Mouse (Mus musculus) spleen, embryonic (tissue): ENCODE data around the gene Nmi.

Source experiments
- CTCF ChIA-PET: fragments of 350-600 bp; sonication (Branson Sonifier 250); formaldehyde crosslinking; loops from one replicate; lab custom pipeline; 2022; lab: Charles Lee

The Nmi gene

GRCm38 (mm10) chr2:51945812-51946211 is 27.5 kb downstream of the Nmi start:
- CTCF ChIA-PET = no interaction called here

GRCm38 (mm10) chr2:51941832-51942231 is 31.5 kb downstream of the Nmi start:
- CTCF ChIA-PET = interaction anchor here (0.5 to 0.6 kb wide), 2 partner anchors 47 to 429 kb away, joined by 3 to 5 read pairs; no protein-coding TSS in a partner anchor

GRCm38 (mm10) chr2:51938750-51939149 is 34.5 kb downstream of the Nmi start:
- CTCF ChIA-PET = no interaction called here

GRCm38 (mm10) chr2:51937004-51937403 is 36.3 kb downstream of the Nmi start:
- CTCF ChIA-PET = no interaction called here

- CTCF ChIA-PET = no interaction called here
Measured at GRCm38 (mm10) chr2:51936585-51936984, 36.7 kb downstream of the Nmi start.

GRCm38 (mm10) chr2:51935921-51936320 is 37.4 kb downstream of the Nmi start:
- CTCF ChIA-PET = no interaction called here

GRCm38 (mm10) chr2:51934574-51935334 is 38.5 kb downstream of the Nmi start, which contains the start of gene Rbm43:
Gene Rbm43, minus strand, starts transcription at chr2:51935163.
- CTCF ChIA-PET = no interaction called here

GRCm38 (mm10) chr2:51933341-51934134 is 39.8 kb downstream of the Nmi start:
- CTCF ChIA-PET = interaction anchor here (0.6 kb wide), 1 partner anchor 527 kb away, joined by 3 read pairs; no protein-coding TSS in a partner anchor

- CTCF ChIA-PET = no interaction called here
Measured at GRCm38 (mm10) chr2:51931241-51931640, 42.1 kb downstream of the Nmi start.

- CTCF ChIA-PET = interaction anchor here (0.6 kb wide), 1 partner anchor 97 kb away, joined by 26 read pairs; no protein-coding TSS in a partner anchor
Measured at GRCm38 (mm10) chr2:51914944-51915680, 58.2 kb downstream of the Nmi start.

- CTCF ChIA-PET = interaction anchor here (0.6 kb wide), 1 partner anchor 97 kb away, joined by 26 read pairs; no protein-coding TSS in a partner anchor
Measured at GRCm38 (mm10) chr2:51914532-51914931, 58.8 kb downstream of the Nmi start.

GRCm38 (mm10) chr2:51912740-51913139 is 60.6 kb downstream of the Nmi start:
- CTCF ChIA-PET = no interaction called here

GRCm38 (mm10) chr2:51911864-51912263 is 61.4 kb downstream of the Nmi start:
- CTCF ChIA-PET = interaction anchor here (0.6 kb wide), 1 partner anchor 54 kb away, joined by 5 read pairs; no protein-coding TSS in a partner anchor

- CTCF ChIA-PET = no interaction called here
Measured at GRCm38 (mm10) chr2:51907538-51908110, 65.7 kb downstream of the Nmi start.

- CTCF ChIA-PET = no interaction called here
Measured at GRCm38 (mm10) chr2:51905637-51906036, 67.7 kb downstream of the Nmi start.
